Mouse (Mus musculus) v-Abl transformed pro-B cells (cell line): ENCODE results near the gene H2-Q10.

Source experiments
- in situ Hi-C, 2 experiments: fragments of 400-800 bp; cut with MboI; formaldehyde crosslinking; loops; one replicate each; pipeline ENCODE4 v1.15.1; 2025; ENCODE audit not compliant: unreplicated experiment in 2 of 2

H2-Q10 gene

DNA sequence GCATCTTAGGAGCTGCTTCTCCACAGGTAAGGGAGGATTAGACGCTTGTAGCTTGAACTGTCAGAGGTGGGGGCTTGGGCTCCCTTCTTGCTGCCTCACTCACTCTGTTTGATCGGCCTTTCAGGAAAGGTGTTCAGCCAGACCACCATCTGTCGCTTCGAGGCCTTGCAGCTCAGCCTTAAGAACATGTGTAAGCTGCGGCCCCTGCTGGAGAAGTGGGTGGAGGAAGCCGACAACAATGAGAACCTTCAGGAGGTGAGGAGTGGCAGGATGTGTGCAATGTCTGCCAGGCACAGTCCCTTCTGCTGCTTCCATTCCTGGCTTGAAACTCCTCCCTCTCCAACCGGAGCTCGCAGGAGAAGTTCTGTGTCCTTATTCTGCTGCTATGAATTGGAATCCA lies 39.4 kb downstream of the H2-Q10 start:
- in situ Hi-C loops: loop anchor here (25.0 kb wide), 2 partner anchors 372 to 403 kb away; partner anchors contain the start of genes Apom (in 1 of the 2), Atat1 (in 1 of the 2), Bag6 (in 1 of the 2) and D17H6S53E (in 1 of the 2)

DNA sequence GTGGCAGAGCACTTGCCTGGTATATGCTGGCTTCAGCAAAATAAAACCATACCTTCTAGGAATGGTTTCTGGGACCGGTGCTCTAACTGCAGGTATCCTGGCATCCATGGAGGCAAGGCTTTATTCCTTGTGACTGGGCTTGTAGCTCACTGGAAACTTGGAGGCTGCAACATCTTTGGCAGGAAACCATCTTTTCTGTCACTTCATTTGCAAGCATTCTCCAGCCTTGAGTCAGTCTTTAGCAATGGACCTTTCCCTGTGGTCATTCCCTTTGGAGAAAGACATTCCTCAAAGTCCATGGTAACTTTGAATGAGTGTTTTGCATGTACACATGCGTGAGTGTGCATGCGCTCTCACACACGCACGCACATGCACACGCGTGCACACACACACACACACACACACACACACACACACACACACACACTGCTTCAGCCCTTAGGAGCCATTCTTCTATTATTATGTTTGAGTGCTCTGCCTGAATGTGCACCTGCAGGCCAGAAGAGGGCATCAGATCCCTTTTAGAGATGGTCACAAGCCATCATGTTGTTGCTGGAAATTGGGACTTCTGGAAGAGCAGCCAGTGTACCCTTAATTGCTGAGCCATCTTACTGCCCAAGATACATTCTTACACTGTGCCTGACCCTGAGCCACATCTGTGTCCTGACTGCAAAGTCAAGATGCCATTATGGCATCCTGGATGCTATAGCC lies 43.2 kb downstream of the H2-Q10 start:
- in situ Hi-C loops: loop anchor here (25.0 kb wide), 2 partner anchors 376 to 399 kb away; partner anchors contain the start of genes Apom (in 1 of the 2), Atat1 (in 1 of the 2), Bag6 (in 1 of the 2) and D17H6S53E (in 1 of the 2)

DNA sequence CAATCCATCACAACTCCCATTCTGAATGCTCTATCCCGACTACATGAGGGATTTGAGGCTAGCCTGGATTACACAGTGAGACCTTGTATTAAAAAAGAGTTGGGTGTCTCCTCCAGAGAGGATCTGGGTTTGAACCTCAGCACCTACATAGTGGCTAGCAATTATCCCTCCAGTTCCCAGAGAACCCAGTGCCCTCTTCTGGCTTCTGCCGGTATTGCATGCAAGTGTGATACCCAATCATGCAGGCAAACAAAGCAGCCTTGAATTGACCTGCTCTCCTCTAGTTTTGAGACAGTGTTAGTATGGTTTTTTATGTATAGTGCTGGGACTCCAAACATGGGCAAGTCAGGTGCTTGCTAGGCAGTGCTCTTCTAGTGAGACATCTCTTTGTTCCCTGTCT lies 44.0 kb downstream of the H2-Q10 start:
- in situ Hi-C loops: loop anchor here (25.0 kb wide), 2 partner anchors 377 to 398 kb away; partner anchors contain the start of genes Apom (in 1 of the 2), Atat1 (in 1 of the 2), Bag6 (in 1 of the 2) and D17H6S53E (in 1 of the 2)

DNA sequence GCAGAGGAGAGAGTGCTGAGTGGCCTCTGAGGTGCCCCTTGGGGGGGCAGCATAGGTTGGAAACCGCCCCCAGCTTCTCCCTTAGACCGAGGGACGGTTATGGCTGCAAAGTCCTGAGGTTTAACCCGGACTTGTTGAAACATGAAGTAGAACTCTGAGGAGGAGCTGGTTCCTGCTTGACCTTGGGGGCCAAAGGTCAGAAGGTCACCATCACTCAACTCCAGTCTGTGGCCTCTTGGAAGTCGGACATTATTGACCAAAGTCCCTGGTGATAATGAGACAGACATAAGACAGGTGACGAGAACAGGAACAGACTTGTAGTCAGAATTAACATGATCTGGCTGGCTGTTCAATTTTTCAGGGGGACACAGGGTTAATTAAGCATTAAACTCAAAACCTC lies 44.9 kb downstream of the H2-Q10 start:
- in situ Hi-C loops: loop anchor here (25.0 kb wide), 2 partner anchors 377 to 398 kb away; partner anchors contain the start of genes Apom (in 1 of the 2), Atat1 (in 1 of the 2), Bag6 (in 1 of the 2) and D17H6S53E (in 1 of the 2)

DNA sequence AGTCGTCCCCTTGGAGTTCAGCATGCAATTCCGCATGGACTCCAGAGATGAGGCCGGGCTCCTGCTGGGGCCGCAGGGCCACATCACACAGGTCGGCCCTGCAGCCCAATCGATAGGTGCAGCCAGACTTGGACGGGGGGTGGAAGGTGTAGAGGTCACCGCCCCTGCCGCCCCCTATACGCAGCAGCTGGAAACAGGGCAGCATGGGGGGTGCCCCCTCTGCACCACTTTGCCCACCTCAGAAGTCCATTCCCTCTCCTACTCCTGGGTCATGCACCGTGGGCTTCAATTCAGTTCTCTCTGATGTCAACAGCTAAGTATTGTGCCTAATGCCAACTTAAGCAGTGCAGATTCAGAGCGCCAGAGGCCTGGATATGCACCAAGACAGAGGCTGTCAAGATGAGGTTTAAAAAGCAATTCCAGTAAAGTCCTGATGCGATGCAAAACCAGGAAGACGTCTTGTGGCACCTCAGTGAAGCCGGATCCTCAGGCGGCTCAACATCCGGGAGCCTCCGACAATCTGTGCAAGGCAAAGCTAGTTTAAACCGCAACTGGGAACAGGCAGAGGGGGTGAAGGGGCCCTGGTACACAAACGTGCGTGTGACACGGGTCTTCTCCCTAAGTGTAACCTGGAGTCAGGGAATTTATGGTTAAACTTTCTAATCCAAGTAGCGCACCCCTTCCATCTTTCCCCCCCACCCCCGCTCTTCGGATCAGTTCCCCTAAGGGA lies 46.2 kb downstream of the H2-Q10 start:
- in situ Hi-C loops: loop anchor here (25.0 kb wide), 2 partner anchors 379 to 396 kb away; partner anchors contain the start of genes Apom (in 1 of the 2), Atat1 (in 1 of the 2), Bag6 (in 1 of the 2) and D17H6S53E (in 1 of the 2)

DNA sequence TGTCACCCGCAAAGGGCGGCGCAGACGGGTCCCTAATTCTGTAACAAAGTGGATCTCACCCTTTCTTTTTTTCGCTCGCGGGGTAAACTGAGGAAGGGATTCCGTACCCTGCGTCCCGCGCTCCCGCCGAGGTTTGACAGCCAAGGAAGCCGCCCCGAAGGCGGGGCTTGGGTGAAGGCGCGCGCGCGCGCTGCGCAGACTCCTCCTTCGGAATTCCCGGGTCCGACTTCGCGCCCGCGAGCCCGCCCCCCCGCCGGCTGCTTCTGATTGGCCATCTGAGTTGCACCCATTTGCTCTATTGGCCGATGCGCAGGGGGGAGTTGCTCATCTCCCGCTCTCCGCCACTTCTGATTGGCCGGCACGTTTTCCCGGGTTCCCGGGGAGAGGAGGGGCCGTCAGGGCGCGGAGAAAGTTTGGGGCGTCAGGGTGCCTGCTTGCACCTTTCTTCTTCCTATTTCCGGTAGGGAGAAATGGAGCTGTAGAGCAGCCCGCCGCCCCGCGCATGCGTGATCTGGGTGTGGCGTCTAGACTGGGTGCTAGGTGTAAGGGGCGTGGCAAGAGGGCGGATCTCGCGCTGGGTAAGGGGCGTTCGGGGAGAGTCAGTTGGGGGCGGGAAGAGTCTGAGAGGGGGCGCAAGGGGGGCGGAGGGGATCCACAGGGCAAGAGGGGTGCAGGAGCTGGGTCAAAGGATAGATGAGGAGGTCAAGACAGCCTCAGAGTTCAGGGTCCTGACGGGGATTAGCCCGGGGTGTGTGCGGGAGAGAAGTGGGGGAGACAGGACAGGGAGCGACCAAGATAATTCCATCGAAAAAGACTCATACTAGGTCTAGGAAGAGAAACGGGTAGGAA lies 47.0 kb downstream of the H2-Q10 start, which contains the start of the genes Tcf19 and Cchcr1:
TSS of gene Tcf19 (minus strand) at position 173 of the 849 bp plus-strand sequence.
TSS of gene Cchcr1 (plus strand) at position 449 of the 849 bp plus-strand sequence.
- in situ Hi-C loops: loop anchor here (25.0 kb wide), 2 partner anchors 380 to 395 kb away; partner anchors contain the start of genes Apom (in 1 of the 2), Atat1 (in 1 of the 2), Bag6 (in 1 of the 2) and D17H6S53E (in 1 of the 2)

DNA sequence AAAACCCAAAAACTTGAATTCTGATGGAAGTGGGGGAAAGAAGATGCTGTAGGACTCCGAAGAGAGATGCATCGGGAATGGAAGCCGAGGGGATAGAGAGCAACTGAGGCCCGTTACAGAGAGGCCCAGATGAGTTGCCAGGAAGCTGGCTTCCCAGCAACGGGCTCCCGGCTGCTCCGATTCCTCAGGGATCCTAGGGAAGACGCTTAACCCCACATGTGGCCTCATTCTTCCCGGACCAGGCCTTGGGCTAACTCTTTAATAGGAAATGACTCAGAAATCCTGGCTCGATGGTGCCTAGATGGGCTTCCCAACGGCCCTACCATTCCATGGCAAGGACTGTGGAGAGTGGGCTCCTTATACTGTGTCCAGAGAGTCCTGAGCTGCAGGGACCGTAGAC lies 47.6 kb downstream of the H2-Q10 start:
- in situ Hi-C loops: loop anchor here (25.0 kb wide), 2 partner anchors 380 to 395 kb away; partner anchors contain the start of genes Apom (in 1 of the 2), Atat1 (in 1 of the 2), Bag6 (in 1 of the 2) and D17H6S53E (in 1 of the 2)
